9 mouse cellular contexts compared by ENCODE assay signal in the genomic region with DNA sequence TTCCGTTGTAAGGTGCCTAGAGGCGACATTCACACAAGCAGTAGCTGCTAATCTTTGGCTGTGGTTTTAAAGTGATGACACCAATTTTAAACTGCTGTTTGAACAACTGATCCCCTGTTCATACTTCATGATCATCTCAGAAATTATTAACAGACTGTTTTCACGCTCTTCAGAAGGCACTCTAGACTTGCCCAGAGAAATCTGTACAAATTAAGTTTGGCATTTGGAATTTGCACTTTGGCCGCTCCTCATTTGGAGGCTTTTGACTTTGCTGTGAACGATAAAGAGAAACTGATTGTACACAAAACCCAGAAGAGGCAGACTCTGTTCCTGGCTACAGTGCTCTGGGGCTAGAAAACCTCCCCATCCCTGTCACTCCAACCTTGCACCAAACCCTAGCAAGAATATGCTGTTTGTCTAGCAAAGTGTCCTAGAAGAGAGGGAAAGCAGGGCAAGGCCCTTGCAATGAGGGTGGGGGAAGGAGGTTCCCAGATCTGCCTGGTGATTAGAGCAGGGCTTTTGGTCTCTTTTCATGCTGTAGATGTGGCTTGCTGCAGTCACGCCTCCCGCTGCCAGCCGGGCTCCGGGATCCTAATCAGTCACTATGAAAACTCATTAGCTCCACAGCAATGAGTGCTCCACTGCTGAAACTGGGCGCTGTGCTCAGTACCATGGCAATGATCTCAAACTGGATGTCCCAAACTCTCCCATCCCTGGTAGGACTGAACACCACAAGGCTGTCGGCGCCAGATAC.
DNase-seq lines count a peak whose midpoint lies in the region; ATAC-seq and TF ChIP-seq lines count a peak whose summit lies in the region.
"Had no signal": no experiment of that assay in that cellular context is flagged by ENCODE, and none has a peak within 500 bp of the region (broad histone marks: within the 10 kb centered on the region; RNA-seq: fewer than 3 reads in every experiment).

No protein-coding gene starts in this region.

- no peaks in the 10 kb centered on the region for H3K36me3 ChIP-seq in forebrain, embryonic 12.5 days (replicated peaks)
- H3K36me3 ChIP-seq in kidney, postnatal 0 days (ENCODE audit: insufficient read depth, low read length) = no peaks in the 10 kb centered on the region
- no peaks in the 10 kb centered on the region for H3K36me3 ChIP-seq in neural tube, embryonic 12.5 days
- no peaks in the 10 kb centered on the region for H3K36me3 ChIP-seq in stomach, postnatal 0 days (ENCODE audit: control insufficient read depth, insufficient read depth, low read length)
- H3K36me3 ChIP-seq: lung, embryonic 15.5 days had no signal

- TF ChIP-seq CTCF in layer of hippocampus, adult 2 months (conservative IDR thresholded peaks at IDR 0.05) = no peak
- TF ChIP-seq CTCF in kidney, postnatal 0 days (IDR thresholded peaks at IDR 0.05; ENCODE audit: low read depth) = no peak
- no peak for TF ChIP-seq CTCF in stomach, postnatal 0 days (IDR thresholded peaks at IDR 0.05; ENCODE audit: low read depth)

- TF ChIP-seq EP300 in stomach, postnatal 0 days (optimal IDR thresholded peaks at IDR 0.05) = no peak

- ATAC-seq in forebrain, embryonic 12.5 days (ENCODE audit: low FRiP score) = peak; percentile 77
- 0 out of 2 replicates have a peak, but pooled peaks have one; percentile 40 for ATAC-seq in kidney, postnatal 0 days (replicated peaks; ENCODE audit: low FRiP score, low read depth)
- ATAC-seq in neural tube, embryonic 12.5 days (ENCODE audit: low FRiP score, low read depth) = 0 out of 2 replicates have a peak, but pooled peaks have one; percentile 48
- ATAC-seq in stomach, postnatal 0 days (ENCODE audit: low FRiP score, low TSS enrichment) = no peak

- H3K9me3 ChIP-seq in forebrain, embryonic 12.5 days = no peaks in the 10 kb centered on the region
- H3K9me3 ChIP-seq in kidney, postnatal 0 days (replicated peaks; ENCODE audit: low read length) = no peaks in the 10 kb centered on the region
- H3K9me3 ChIP-seq in neural tube, embryonic 12.5 days = no peaks in the 10 kb centered on the region
- H3K9me3 ChIP-seq in stomach, postnatal 0 days (ENCODE audit: control insufficient read depth, low read length) = no peaks in the 10 kb centered on the region
- H3K9me3 ChIP-seq: lung, embryonic 15.5 days had no signal

- H3K9ac ChIP-seq in forebrain, embryonic 12.5 days = no peak overlapping the region
- no peak overlapping the region for H3K9ac ChIP-seq in kidney, postnatal 0 days (ENCODE audit: low read depth, low read length)
- no peak overlapping the region for H3K9ac ChIP-seq in neural tube, embryonic 12.5 days
- no peak overlapping the region for H3K9ac ChIP-seq in stomach, postnatal 0 days (ENCODE audit: low read length)
- H3K9ac ChIP-seq: lung, embryonic 15.5 days had no signal

- H3K27me3 ChIP-seq in forebrain, embryonic 12.5 days = no peaks in the 10 kb centered on the region
- no peaks in the 10 kb centered on the region for H3K27me3 ChIP-seq in kidney, postnatal 0 days (ENCODE audit: insufficient read depth, low read length)
- H3K27me3 ChIP-seq in neural tube, embryonic 12.5 days (replicated peaks) = no peaks in the 10 kb centered on the region
- no peaks in the 10 kb centered on the region for H3K27me3 ChIP-seq in stomach, postnatal 0 days (ENCODE audit: control insufficient read depth, insufficient read depth, low read length)
- H3K27me3 ChIP-seq: lung, embryonic 15.5 days had no signal

- H3K27ac ChIP-seq in layer of hippocampus, adult 2 months = no peak overlapping the region
- H3K27ac ChIP-seq in forebrain, embryonic 12.5 days = no peak overlapping the region
- no peak overlapping the region for H3K27ac ChIP-seq in kidney, postnatal 0 days
- no peak overlapping the region for H3K27ac ChIP-seq in neural tube, embryonic 12.5 days
- no peak overlapping the region for H3K27ac ChIP-seq in stomach, postnatal 0 days (replicated peaks)
- H3K27ac ChIP-seq: lung, embryonic 15.5 days had no signal

- peak overlapping the region; percentile 11; the same call in 1 of the 2 replicates for H3K4me3 ChIP-seq in layer of hippocampus, adult 2 months
- H3K4me3 ChIP-seq in forebrain, embryonic 12.5 days (replicated peaks) = no peak overlapping the region
- H3K4me3 ChIP-seq in kidney, postnatal 0 days (replicated peaks; ENCODE audit: low read depth, low read length) = no peak overlapping the region
- H3K4me3 ChIP-seq in neural tube, embryonic 12.5 days = no peak overlapping the region
- H3K4me3 ChIP-seq in stomach, postnatal 0 days (ENCODE audit: low read depth, low read length) = no peak overlapping the region
- H3K4me3 ChIP-seq: lung, embryonic 15.5 days had no signal

- no peak for DNase-seq in layer of hippocampus, adult 2 months (ENCODE audit: low spot score in 2 of 2)
- no peak for DNase-seq in layer of hippocampus, adult 18-20 months (ENCODE audit: low spot score in 2 of 2)
- peak; percentile 2 for DNase-seq in kidney, postnatal 0 days (ENCODE audit: low spot score)
- DNase-seq in urinary bladder, postnatal 14 days (ENCODE audit: low spot score) = no peak
- DNase-seq in stomach, postnatal 0 days (ENCODE audit: low spot score) = no peak
- no peak for DNase-seq in adrenal gland, postnatal 10 days

- H3K4me2 ChIP-seq in forebrain, embryonic 12.5 days = peak overlapping the region; percentile 19; the same call in 1 of the 2 replicates
- H3K4me2 ChIP-seq in kidney, postnatal 0 days (ENCODE audit: low read length) = no peak overlapping the region
- H3K4me2 ChIP-seq in neural tube, embryonic 12.5 days (replicated peaks) = no peak overlapping the region
- H3K4me2 ChIP-seq in stomach, postnatal 0 days (replicated peaks; ENCODE audit: low read depth) = no peak overlapping the region
- H3K4me2 ChIP-seq: lung, embryonic 15.5 days had no signal

- H3K4me1 ChIP-seq in forebrain, embryonic 12.5 days = peaks cover 5% of the 10 kb centered on the region
- H3K4me1 ChIP-seq in kidney, postnatal 0 days (replicated peaks; ENCODE audit: insufficient read depth, low read length) = no peaks in the 10 kb centered on the region
- H3K4me1 ChIP-seq in neural tube, embryonic 12.5 days = peaks cover 5% of the 10 kb centered on the region; the same call in 1 of the 2 replicates
- no peaks in the 10 kb centered on the region for H3K4me1 ChIP-seq in stomach, postnatal 0 days (replicated peaks; ENCODE audit: control insufficient read depth, insufficient read depth)
- H3K4me1 ChIP-seq: lung, embryonic 15.5 days had no signal

- 30% methylated on average over 12 of the region's 12 CpGs for WGBS in forebrain, embryonic 12.5 days
- 32% methylated on average over 12 of the region's 12 CpGs for WGBS in kidney, postnatal 0 days
- 37% methylated on average over 12 of the region's 12 CpGs for WGBS in neural tube, embryonic 12.5 days
- WGBS in stomach, postnatal 0 days = 36% methylated on average over 12 of the region's 12 CpGs
